Mouse (Mus musculus): ENCODE results near the gene Sorl1. TPM values are rescaled to one million over a fixed set of nuclear protein-coding genes. Genes with fewer than 3 reads are reported as not detected.
A peak's percentile ranks its signal among the peaks of the same experiment; 100 is the strongest.

Gene Sorl1
- polyA plus RNA-seq, 1 experiment from 2014 or later, result 9.1 TPM

DNA sequence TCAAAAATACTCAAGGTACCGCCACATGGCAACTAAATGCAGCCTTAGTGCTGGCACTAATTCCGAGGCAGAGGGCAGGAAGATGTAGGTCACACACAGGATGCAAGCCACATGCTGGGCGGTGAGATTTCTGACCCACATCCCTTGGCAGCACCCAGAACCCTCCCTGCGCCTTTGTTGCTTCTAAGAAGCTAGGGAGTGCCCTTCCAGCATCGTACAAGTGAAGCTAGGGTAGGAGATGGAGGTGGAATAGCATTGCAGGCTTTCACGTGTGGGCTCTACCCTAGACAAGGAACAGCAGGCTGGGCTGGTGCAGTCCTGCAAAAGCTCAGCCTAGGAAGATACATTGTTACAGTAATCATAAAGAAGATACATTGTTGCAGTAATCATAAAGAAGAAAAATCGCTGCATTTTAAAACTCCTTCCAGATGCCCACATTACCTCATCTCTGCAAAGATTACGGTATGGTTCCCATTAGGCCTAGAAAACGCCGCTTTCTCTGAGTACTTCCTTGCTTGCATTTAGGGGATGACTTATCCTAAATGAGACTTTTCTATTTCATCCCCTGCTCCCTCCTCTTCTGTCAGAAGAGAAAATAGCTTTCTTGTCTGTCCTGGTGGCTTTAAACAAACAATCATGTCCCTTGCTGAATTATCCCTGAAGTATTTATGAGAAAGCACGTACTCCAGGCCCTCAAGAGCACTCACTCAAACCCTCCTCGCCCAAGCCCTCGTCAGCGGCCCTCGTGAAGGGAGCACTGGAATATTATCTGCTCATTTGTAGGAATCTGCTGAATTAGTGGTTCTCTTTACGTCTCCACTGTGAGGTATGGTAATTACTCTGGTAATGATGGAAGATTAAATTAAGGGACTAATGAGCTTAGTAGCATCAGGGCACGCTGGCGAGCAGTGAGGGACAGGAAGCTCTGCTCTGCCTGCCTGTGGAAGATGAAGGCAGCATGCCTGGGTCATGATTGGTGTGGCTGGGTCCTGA, 84.8 kb downstream of the Sorl1 start:
- Histone ChIP-seq H3K4me1 (0 out of 2 replicates have a peak, but pooled peaks cover 2% of the 10 kb centered on the region), H3K4me2 (no peak overlapping the region), H3K36me3 (0 out of 2 replicates have a peak, but pooled peaks cover 17% of the 10 kb centered on the region), H3K9me3 (replicated peaks) (no peaks in the 10 kb centered on the region), H3K9ac (no peak overlapping the region), H3K4me3 (replicated peaks) (no peak overlapping the region), H3K27ac (no peak overlapping the region), H3K27me3 (no peaks in the 10 kb centered on the region)
- no peak for ATAC-seq (replicated peaks; ENCODE audit: low FRiP score)
- 67% methylated on average over 18 of the region's 18 CpGs for WGBS

GRCm38 (mm10) chr9:42036885-42037284, 87.2 kb downstream of the Sorl1 start:
- Histone ChIP-seq H3K4me1 (no peaks in the 10 kb centered on the region), H3K9me3 (replicated peaks) (no peaks in the 10 kb centered on the region), H3K27ac (no peak overlapping the region), H3K4me2 (no peak overlapping the region), H3K9ac (no peak overlapping the region), H3K4me3 (replicated peaks) (no peak overlapping the region), H3K27me3 (no peaks in the 10 kb centered on the region), H3K36me3 (0 out of 2 replicates have a peak, but pooled peaks cover 21% of the 10 kb centered on the region)
- 96% methylated on average over 11 of the region's 11 CpGs for WGBS
- no peak for ATAC-seq (replicated peaks; ENCODE audit: low FRiP score)

- H3K36me3 ChIP-seq, result 0 out of 2 replicates have a peak, but pooled peaks cover 19% of the 10 kb centered on the region
- H3K27ac ChIP-seq, result no peak overlapping the region
- H3K4me2 ChIP-seq, result no peak overlapping the region
- WGBS, result 48% methylated on average over 5 of the region's 5 CpGs
- H3K27me3 ChIP-seq, result no peaks in the 10 kb centered on the region
- no peak overlapping the region for H3K9ac ChIP-seq
- 0 out of 2 replicates have a peak, but pooled peaks have one; percentile 15 for ATAC-seq (replicated peaks; ENCODE audit: low FRiP score)
- H3K9me3 ChIP-seq (replicated peaks), result no peaks in the 10 kb centered on the region
- H3K4me1 ChIP-seq, result no peaks in the 10 kb centered on the region
- H3K4me3 ChIP-seq (replicated peaks), result no peak overlapping the region
Observed at GRCm38 (mm10) chr9:42035995-42036394, 88.1 kb downstream of the Sorl1 start.

DNA sequence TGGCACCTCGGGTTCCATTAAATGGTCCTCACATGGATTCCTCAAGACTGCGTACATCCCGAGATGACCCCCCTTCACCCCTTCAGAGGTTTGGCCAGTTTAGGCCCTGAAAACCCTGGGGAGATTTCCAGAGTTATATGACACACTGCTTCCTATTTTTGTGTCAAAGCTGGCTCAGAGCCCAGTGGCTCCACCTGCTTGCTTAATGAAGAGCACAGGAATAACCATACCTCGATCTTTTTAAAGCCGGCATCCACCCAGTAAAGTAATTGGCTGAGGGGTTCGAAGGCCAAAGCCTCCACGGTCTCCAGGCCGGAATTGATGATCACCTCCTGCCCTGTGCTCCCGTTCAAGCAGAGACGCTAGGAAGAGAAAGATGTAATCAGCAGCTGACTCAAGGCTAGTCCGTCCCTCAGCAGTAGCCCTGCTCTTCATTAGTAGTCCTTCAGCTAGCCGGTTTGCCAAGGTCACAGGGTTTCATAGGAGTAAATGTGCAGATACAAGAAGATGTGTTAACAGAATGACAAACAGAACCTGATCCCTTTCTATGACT, 88.8 kb downstream of the Sorl1 start:
- Histone ChIP-seq H3K4me1 (no peaks in the 10 kb centered on the region; the same call in 1 of the 2 replicates), H3K27me3 (no peaks in the 10 kb centered on the region), H3K36me3 (0 out of 2 replicates have a peak, but pooled peaks cover 12% of the 10 kb centered on the region), H3K27ac (no peak overlapping the region), H3K9ac (no peak overlapping the region), H3K4me3 (replicated peaks) (no peak overlapping the region), H3K9me3 (replicated peaks) (no peaks in the 10 kb centered on the region), H3K4me2 (no peak overlapping the region)
- no peak for ATAC-seq (replicated peaks; ENCODE audit: low FRiP score)
- 53% methylated on average over 12 of the region's 12 CpGs for WGBS

DNA sequence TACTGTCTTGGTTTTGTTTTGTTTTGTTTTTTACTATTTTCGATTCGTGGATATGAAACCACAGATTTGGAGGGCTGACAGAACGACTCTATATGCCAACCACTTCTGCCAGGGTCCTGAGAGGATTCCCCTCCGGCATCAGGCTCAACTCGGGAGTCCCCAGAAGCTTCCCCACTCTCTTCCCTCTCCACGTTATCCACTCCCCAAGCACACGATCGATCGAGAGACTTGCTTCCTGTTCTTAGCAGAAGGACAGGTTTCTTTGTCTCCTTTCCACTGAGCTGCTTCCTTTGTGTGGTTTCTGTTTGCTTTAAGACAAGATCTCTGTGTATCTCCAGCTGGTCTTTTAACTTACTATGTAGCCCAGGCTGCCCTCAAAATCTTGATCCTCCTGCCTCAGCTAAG, 90.0 kb downstream of the Sorl1 start:
- H3K36me3 ChIP-seq, result 0 out of 2 replicates have a peak, but pooled peaks cover 12% of the 10 kb centered on the region
- no peak overlapping the region for H3K9ac ChIP-seq
- WGBS, result 81% methylated on average over 9 of the region's 9 CpGs
- no peaks in the 10 kb centered on the region for H3K9me3 ChIP-seq (replicated peaks)
- H3K27me3 ChIP-seq, result no peaks in the 10 kb centered on the region
- no peak overlapping the region for H3K27ac ChIP-seq
- H3K4me2 ChIP-seq, result no peak overlapping the region
- H3K4me1 ChIP-seq, result no peaks in the 10 kb centered on the region; the same call in none of the 2 replicates
- no peak for ATAC-seq (replicated peaks; ENCODE audit: low FRiP score)
- H3K4me3 ChIP-seq (replicated peaks), result no peak overlapping the region

DNA sequence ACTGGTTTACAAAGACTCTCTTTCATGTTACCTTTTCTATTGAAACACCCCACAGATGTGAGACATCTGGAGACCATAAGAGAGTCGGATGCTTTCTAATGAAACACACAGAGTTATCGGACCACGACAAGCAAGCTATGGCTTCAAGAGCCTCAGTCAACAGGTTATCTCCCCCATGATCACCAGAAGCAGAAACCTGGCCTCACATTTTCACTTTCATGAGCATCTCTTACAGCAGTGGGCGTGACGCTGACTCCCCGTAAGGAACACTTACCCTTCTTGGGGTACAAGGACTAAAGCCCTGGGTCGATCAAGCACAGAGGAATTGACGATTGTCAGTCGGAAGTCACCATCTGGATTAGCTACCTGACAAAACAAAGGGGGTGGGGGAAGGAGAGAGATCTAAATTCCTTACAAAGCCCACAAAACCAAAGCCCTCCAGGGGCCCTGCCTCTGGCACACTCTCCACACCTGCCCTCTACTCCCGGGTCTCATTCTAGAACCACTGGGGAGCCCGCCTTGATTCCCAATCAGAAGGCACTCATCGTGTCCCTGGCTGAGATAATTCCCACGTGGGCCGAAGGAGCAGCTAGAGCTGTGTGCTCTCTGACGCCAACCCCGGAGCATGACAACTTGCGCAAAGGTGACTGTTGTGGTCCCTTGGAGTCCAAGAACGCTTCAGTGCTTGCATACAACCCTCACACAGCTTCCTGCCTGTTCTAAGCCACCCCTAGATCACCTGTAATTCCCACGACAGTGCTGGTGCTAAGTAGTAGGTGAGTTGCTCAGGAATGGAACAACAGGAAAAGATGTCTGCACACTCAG, 90.6 kb downstream of the Sorl1 start:
- 71% methylated on average over 19 of the region's 19 CpGs for WGBS
- Histone ChIP-seq H3K27me3 (no peaks in the 10 kb centered on the region), H3K9ac (no peak overlapping the region), H3K36me3 (0 out of 2 replicates have a peak, but pooled peaks cover 12% of the 10 kb centered on the region), H3K27ac (no peak overlapping the region), H3K4me1 (peaks cover 5% of the 10 kb centered on the region), H3K9me3 (replicated peaks) (no peaks in the 10 kb centered on the region), H3K4me2 (no peak overlapping the region), H3K4me3 (replicated peaks) (no peak overlapping the region)
- ATAC-seq (replicated peaks; ENCODE audit: low FRiP score), result no peak

DNA sequence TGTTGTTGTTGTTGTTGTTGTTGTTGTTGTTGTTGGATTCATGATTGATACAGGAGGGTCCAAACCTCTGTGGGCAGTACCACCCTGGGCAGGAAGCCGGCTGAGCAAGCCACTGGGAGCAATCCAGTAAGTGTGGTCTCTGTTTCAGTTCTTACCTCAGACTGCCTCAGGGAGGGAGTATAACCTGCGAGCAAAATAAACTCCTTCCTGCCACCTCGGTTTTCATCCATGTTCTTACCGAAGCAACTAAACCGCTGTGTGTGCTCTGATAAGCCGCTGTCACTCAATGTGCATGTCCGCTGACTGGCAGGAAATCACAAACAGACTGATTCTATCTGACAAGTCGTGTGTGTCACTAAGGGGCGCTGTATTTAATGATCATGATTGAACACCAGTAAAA, 91.7 kb downstream of the Sorl1 start:
- Histone ChIP-seq H3K9ac (no peak overlapping the region), H3K4me3 (replicated peaks) (no peak overlapping the region), H3K4me2 (no peak overlapping the region), H3K9me3 (replicated peaks) (no peaks in the 10 kb centered on the region), H3K27me3 (no peaks in the 10 kb centered on the region), H3K27ac (no peak overlapping the region), H3K36me3 (0 out of 2 replicates have a peak, but pooled peaks cover 12% of the 10 kb centered on the region), H3K4me1 (peaks cover 5% of the 10 kb centered on the region)
- WGBS, result 63% methylated on average over 9 of the region's 9 CpGs
- no peak for ATAC-seq (replicated peaks; ENCODE audit: low FRiP score)

GRCm38 (mm10) chr9:42028807-42029206, 95.3 kb downstream of the Sorl1 start:
- H3K27ac ChIP-seq, result no peak overlapping the region
- 40% methylated on average over 4 of the region's 4 CpGs for WGBS

DNA sequence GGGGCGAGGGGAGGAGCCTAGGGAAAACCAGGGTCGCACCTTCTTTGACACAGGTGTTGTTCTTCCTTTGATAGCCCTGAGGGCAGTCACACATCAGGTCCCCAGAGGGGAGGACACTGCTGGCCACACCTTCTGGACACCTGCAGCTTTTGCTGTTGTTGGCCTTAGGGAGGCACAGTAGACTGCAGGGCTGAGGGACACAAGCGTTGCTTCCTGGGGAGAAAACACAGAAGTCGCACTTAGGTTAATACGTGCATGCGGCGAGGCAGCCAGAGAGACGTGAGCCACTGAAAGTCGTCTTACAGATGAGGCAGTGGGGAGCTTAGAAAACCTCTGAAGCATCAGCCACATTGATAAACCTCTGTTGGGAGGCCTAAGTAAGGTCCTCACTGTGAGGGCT, 99.8 kb downstream of the Sorl1 start:
- Histone ChIP-seq H3K27ac (no peak overlapping the region), H3K9ac (no peak overlapping the region), H3K36me3 (no peaks in the 10 kb centered on the region), H3K4me1 (peaks cover 18% of the 10 kb centered on the region), H3K9me3 (replicated peaks) (no peaks in the 10 kb centered on the region), H3K27me3 (no peaks in the 10 kb centered on the region), H3K4me2 (no peak overlapping the region), H3K4me3 (replicated peaks) (no peak overlapping the region)
- ATAC-seq (replicated peaks; ENCODE audit: low FRiP score), result no peak
- 82% methylated on average over 9 of the region's 9 CpGs for WGBS

More at GRCm38 (mm10) chr9:42028807-42029206, 95.3 kb downstream of the Sorl1 start:
- Histone ChIP-seq H3K27me3 (no peaks in the 10 kb centered on the region), H3K4me1 (peaks cover 6% of the 10 kb centered on the region), H3K4me2 (no peak overlapping the region), H3K9me3 (replicated peaks) (no peaks in the 10 kb centered on the region), H3K9ac (no peak overlapping the region), H3K4me3 (replicated peaks) (no peak overlapping the region), H3K36me3 (0 out of 2 replicates have a peak, but pooled peaks cover 3% of the 10 kb centered on the region)
- no peak; the same call in 1 of the 2 replicates for ATAC-seq (replicated peaks; ENCODE audit: low FRiP score)

DNA sequence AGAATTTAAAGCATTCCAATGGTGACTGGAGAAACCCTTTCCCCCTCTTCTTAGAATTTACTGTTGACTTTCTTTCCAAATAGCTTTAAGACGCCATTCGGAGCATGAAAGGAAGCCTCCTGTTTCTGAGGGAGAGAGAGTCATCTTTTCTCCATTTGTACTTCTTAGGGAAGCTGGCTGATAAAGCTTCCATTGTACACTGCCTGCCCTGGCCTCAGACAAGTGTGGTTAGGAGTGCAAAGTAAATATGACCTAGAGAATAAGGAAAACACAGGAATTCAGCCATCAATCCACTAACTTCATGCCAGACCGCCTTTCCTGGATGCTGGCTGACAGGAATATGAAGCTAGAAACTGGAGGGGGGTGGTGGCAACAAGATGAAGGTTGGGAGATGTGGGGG, 100.7 kb downstream of the Sorl1 start:
- ATAC-seq (replicated peaks; ENCODE audit: low FRiP score), result no peak
- Histone ChIP-seq H3K9me3 (replicated peaks) (no peaks in the 10 kb centered on the region), H3K4me1 (peaks cover 20% of the 10 kb centered on the region; the same call in 1 of the 2 replicates), H3K27ac (no peak overlapping the region), H3K36me3 (no peaks in the 10 kb centered on the region), H3K4me2 (no peak overlapping the region), H3K4me3 (replicated peaks) (no peak overlapping the region), H3K9ac (no peak overlapping the region), H3K27me3 (no peaks in the 10 kb centered on the region)
- 41% methylated on average over 3 of the region's 3 CpGs for WGBS

- H3K9me3 ChIP-seq (replicated peaks), result no peaks in the 10 kb centered on the region
- 78% methylated on average over 12 of the region's 12 CpGs for WGBS
- H3K9ac ChIP-seq, result no peak overlapping the region
- H3K4me2 ChIP-seq, result no peak overlapping the region
- no peak overlapping the region for H3K27ac ChIP-seq
- H3K36me3 ChIP-seq, result no peaks in the 10 kb centered on the region
- H3K27me3 ChIP-seq, result no peaks in the 10 kb centered on the region
- H3K4me1 ChIP-seq, result peaks cover 22% of the 10 kb centered on the region; the same call in 1 of the 2 replicates
- no peak for ATAC-seq (replicated peaks; ENCODE audit: low FRiP score)
- no peak overlapping the region for H3K4me3 ChIP-seq (replicated peaks)
Observed at GRCm38 (mm10) chr9:42022318-42022717, 101.8 kb downstream of the Sorl1 start.
